Mouse (Mus musculus) liver, embryonic 14.5 days (tissue): ENCODE data around the gene Ebf1.

Source experiments
- CTCF ChIP-seq: IDR thresholded peaks from 2 replicates; pipeline ENCODE4 v1.5.1; 2016; ENCODE audit warnings: antibody characterized with exemption, low read depth, control low read depth
- EP300 ChIP-seq: IDR thresholded peaks from 2 replicates; pipeline ENCODE4 v1.6.1; 2016; ENCODE audit warnings: antibody characterized with exemption, low read depth

DNA sequence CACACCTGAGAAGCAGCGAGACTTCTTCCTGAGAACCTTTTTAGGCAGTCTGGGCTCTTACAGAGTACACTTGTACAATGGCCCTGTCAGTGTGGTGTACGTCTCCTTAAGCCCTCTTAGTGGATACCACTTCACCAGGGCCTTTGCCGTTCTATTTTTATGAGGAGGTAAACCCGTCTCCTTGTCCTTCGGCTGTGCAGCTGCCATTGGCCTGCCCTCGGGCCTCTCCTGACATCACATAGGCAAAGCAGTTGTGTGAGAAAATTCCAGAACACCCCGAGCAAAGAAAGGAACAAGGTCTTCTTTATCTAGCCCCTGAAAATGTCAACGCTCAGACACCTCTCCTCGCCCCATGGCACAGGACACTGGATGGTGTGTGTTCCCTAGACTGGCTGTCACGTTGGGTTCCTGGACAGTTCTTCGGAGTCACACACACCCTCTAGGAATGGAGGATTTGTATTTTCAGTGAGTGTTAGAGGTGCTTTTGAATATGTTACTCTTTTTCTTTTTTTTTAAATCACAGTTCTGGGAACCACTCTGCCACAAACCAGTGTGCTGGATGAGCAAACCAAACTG lies 154.0 kb downstream of the Ebf1 start:
- TF ChIP-seq CTCF (no peak), EP300 (no peak)
